Mouse (Mus musculus) midbrain, postnatal 0 days (tissue): ENCODE data around the gene Lcorl. TPM values are rescaled to one million over a fixed set of nuclear protein-coding genes. Genes with fewer than 3 reads are reported as not detected.

Source experiments
- ATAC-seq: fragments of 200-750 bp; cut with Nextera tagmentation; 2 replicates; pipeline ENCODE4 v1.8.0; 2017; ENCODE audit warnings: moderate number of reproducible peaks, mild to moderate bottlenecking, moderate TSS enrichment, moderate library complexity; ENCODE audit not compliant: low FRiP score
- DNase-seq: peaks from one replicate; pipeline ENCODE4 v3.0.0-alpha.2; 2015; ENCODE audit warnings: low spot score
- H3K27ac ChIP-seq: fragments of 300-500 bp; sonication (generic); 2 replicates; pipeline ENCODE4 v1.5.1; 2014; ENCODE audit warnings: low read depth, mild to moderate bottlenecking, low read length, mixed read lengths
- H3K27me3 ChIP-seq: fragments of 300-500 bp; sonication (generic); 2 replicates; pipeline ENCODE4 v1.6.1; 2014; ENCODE audit warnings: low read length, control low read depth, mixed read lengths; ENCODE audit not compliant: insufficient read depth
- H3K36me3 ChIP-seq: fragments of 300-500 bp; sonication (generic); 2 replicates; pipeline ENCODE4 v1.6.1; 2014; ENCODE audit warnings: low read length, control low read depth, mixed read lengths; ENCODE audit not compliant: insufficient read depth
- H3K4me1 ChIP-seq: fragments of 300-500 bp; sonication (generic); 2 replicates; pipeline ENCODE4 v1.6.1; 2014; ENCODE audit warnings: mild to moderate bottlenecking, control low read depth, antibody characterized with exemption, low read length, mixed read lengths; ENCODE audit not compliant: insufficient read depth
- H3K4me2 ChIP-seq: fragments of 300-500 bp; sonication (generic); 2 replicates; pipeline ENCODE4 v1.6.1; 2014; ENCODE audit warnings: low read depth, mild to moderate bottlenecking, low read length, mixed read lengths; ENCODE audit not compliant: poor library complexity, severe bottlenecking
- H3K4me3 ChIP-seq: fragments of 300-500 bp; sonication (generic); 2 replicates; pipeline ENCODE4 v1.5.1; 2014; ENCODE audit warnings: low read depth, mild to moderate bottlenecking, low read length, moderate library complexity
- H3K9ac ChIP-seq: fragments of 300-500 bp; sonication (generic); replicated peaks from 2 replicates; pipeline ENCODE4 v1.6.1; 2014; ENCODE audit warnings: mild to moderate bottlenecking, low read length, moderate library complexity, mixed read lengths; ENCODE audit not compliant: poor library complexity, severe bottlenecking
- H3K9me3 ChIP-seq: fragments of 300-500 bp; sonication (generic); 2 replicates; pipeline ENCODE4 v1.6.1; 2016; ENCODE audit warnings: low read length, control low read depth
- CTCF ChIP-seq: IDR thresholded peaks from 2 replicates; pipeline ENCODE4 v1.5.1; 2016; ENCODE audit warnings: antibody characterized with exemption, mild to moderate bottlenecking
- WGBS: fragments of 180-500 bp; shearing (Covaris S2); extraction: QIAGEN DNeasy Blood & Tissue Kit; methylation state at CpG from one replicate; pipeline ENCODE4 v1.1.7; 2014; 5-methylcytosine and 5-hydroxymethylcytosine counted together
- polyA plus RNA-seq: library from polyadenylated mRNA; unstranded; fragments of >200 nt; fragmentation: Nextera tagmentation; extraction: Ambion mirVana; gene quantifications from 2 replicates; pipeline ENCODE4 v1.2.1, GENCODE M21; 2015
- total RNA-seq: library from RNA; depleted of rRNA; stranded (reverse); fragments of >200 nt; gene quantifications from 2 replicates; pipeline ENCODE4 v1.2.3, GENCODE M21; 2014; rRNA removed

Lcorl gene
- total RNA-seq (43.2 and 110 TPM in 2 replicates), polyA plus RNA-seq (48.5 and 65.2 TPM in 2 replicates)

DNA sequence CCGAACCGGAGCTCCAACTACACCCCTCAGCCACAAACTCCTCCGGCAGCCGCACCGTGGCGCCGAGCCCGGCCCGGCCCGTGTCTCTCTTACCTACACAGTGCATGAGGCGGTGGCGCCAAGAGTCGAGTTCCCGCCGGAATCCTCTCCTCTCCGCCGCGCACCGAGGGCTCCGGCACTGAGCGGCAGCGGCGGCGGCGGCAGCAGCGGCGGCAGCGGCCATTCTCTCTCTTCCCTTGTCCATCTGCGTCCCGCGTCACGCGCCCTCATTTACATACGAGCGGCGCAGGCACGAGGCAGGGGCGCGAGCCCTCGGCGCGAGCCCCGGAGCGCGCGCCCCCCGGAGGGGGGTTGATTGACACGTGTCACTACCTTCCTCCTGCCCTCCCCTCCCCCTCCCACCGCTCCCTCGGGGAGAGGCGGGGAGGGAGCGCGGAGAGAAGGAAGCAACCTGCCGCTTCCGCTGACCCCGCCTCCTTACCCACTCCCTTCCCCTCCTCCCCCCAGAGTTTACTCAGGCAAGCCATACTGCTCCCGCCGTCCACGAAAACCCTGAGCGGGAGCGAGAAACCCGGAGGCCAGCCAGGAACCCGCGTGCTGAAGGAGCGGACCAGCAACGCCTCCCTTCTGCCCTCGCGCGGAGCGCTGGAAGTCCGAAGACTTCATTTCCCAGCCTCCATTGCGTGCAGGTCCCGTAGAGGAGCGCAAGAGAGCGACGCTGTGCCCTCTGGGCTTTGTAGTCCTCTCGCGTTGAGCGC lies at the start of gene Lcorl:
Gene Lcorl (minus strand): TSS at position 362 of the 758 bp plus-strand sequence.
- H3K4me1 ChIP-seq = no peaks in the 10 kb centered on the region
- H3K27ac ChIP-seq = peak within 1 kb of the TSS; percentile 97
- DNase-seq (peak; percentile 98), ATAC-seq (peak; percentile 96)
- peak; percentile 65 for TF ChIP-seq CTCF
- under 1% methylated on average over 62 of the region's 79 CpGs for WGBS
- H3K9me3 ChIP-seq = no peaks in the 10 kb centered on the region
- peak within 1 kb of the TSS; percentile 77 for H3K4me3 ChIP-seq
- peak within 1 kb of the TSS; percentile 86 for H3K9ac ChIP-seq
- H3K36me3 ChIP-seq = no peaks in the 10 kb centered on the region
- H3K27me3 ChIP-seq = no peaks in the 10 kb centered on the region
- H3K4me2 ChIP-seq = peak within 1 kb of the TSS; percentile 81

- no peak overlapping the region for H3K4me3 ChIP-seq
- no peak overlapping the region for H3K4me2 ChIP-seq
- 98% methylated on average over 2 of the region's 2 CpGs for WGBS
- H3K27ac ChIP-seq = no peak overlapping the region
- no peaks in the 10 kb centered on the region for H3K36me3 ChIP-seq
- no peak overlapping the region for H3K9ac ChIP-seq
- H3K4me1 ChIP-seq = no peaks in the 10 kb centered on the region
- no peaks in the 10 kb centered on the region for H3K27me3 ChIP-seq
- TF ChIP-seq CTCF = no peak
- ATAC-seq (no peak), DNase-seq (no peak)
- no peaks in the 10 kb centered on the region for H3K9me3 ChIP-seq
These were observed 47.3 kb upstream of the Lcorl start for GRCm38 (mm10) chr5:45904683-45905082.

GRCm38 (mm10) chr5:45903246-45903645 lies 45.8 kb upstream of the Lcorl start:
- no peak for TF ChIP-seq CTCF
- no peak for ATAC-seq
- no peak overlapping the region for H3K27ac ChIP-seq
- H3K27me3 ChIP-seq = no peaks in the 10 kb centered on the region
- WGBS = 61% methylated on average over 3 of the region's 3 CpGs
- no peak overlapping the region for H3K4me2 ChIP-seq
- no peaks in the 10 kb centered on the region for H3K36me3 ChIP-seq
- H3K4me3 ChIP-seq = no peak overlapping the region
- H3K9ac ChIP-seq = no peak overlapping the region
- no peaks in the 10 kb centered on the region for H3K4me1 ChIP-seq
- H3K9me3 ChIP-seq = no peaks in the 10 kb centered on the region
- no peak for DNase-seq

DNA sequence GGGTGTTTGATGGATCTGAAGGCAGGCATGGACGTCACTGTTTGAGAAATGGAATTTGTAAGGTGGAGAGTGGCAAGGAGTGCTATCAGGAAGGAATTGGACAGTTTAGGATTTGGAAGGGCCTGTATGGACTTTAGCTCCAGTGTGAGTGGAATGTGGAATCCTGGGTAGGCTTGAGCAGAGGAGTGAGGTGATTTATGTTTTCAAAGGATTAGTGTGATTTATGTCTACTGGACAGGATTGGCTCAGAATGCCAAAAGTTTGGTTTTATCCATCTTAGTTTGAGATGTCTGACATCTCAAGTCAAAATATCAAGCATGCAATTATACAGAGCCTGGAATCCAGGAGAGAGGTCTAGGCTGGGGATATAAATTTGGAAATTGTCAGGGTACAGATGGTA lies 37.9 kb upstream of the Lcorl start:
- Histone ChIP-seq H3K9ac (no peak overlapping the region), H3K4me3 (no peak overlapping the region), H3K9me3 (no peaks in the 10 kb centered on the region), H3K4me1 (no peaks in the 10 kb centered on the region), H3K27me3 (no peaks in the 10 kb centered on the region), H3K36me3 (no peaks in the 10 kb centered on the region), H3K27ac (no peak overlapping the region), H3K4me2 (no peak overlapping the region)
- WGBS = 78% methylated on average over 1 of the region's 1 CpGs
- ATAC-seq (no peak), DNase-seq (no peak)
- no peak for TF ChIP-seq CTCF

DNA sequence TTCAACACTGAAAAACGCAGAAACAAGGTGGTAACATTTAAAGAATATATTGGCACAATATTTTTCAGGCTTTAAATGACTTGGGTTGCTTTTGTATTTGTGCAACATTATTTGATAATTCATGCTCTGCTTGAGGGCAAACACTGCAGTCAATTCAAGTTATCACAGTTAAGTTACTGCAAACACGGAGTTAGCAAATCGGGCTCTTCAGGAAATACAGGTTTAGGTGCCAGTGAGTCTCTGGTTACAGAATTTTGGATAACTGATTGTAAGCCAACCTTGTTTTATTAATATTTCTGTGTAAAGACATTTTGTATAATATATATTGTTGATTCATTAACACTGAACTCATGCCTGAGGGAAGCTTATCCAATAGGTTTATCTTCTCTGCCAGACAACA lies 36.3 kb upstream of the Lcorl start:
- no peaks in the 10 kb centered on the region for H3K9me3 ChIP-seq
- no peaks in the 10 kb centered on the region for H3K27me3 ChIP-seq
- H3K27ac ChIP-seq = no peak overlapping the region
- TF ChIP-seq CTCF = no peak
- no peak for DNase-seq
- ATAC-seq = no peak
- no peak overlapping the region for H3K4me2 ChIP-seq
- no peaks in the 10 kb centered on the region for H3K4me1 ChIP-seq
- no peak overlapping the region for H3K4me3 ChIP-seq
- WGBS = 71% methylated on average over 3 of the region's 3 CpGs
- H3K9ac ChIP-seq = no peak overlapping the region
- H3K36me3 ChIP-seq = no peaks in the 10 kb centered on the region

GRCm38 (mm10) chr5:45876328-45876727 lies 18.9 kb upstream of the Lcorl start:
- WGBS = 93% methylated on average over 1 of the region's 1 CpGs
- TF ChIP-seq CTCF = no peak

More at GRCm38 (mm10) chr5:45876328-45876727, 18.9 kb upstream of the Lcorl start:
- DNase-seq (no peak), ATAC-seq (no peak)
- H3K9ac ChIP-seq = no peak overlapping the region
- no peak overlapping the region for H3K27ac ChIP-seq
- no peaks in the 10 kb centered on the region for H3K9me3 ChIP-seq
- H3K4me2 ChIP-seq = no peak overlapping the region
- no peaks in the 10 kb centered on the region for H3K36me3 ChIP-seq
- H3K4me3 ChIP-seq = no peak overlapping the region
- H3K27me3 ChIP-seq = no peaks in the 10 kb centered on the region
- H3K4me1 ChIP-seq = no peaks in the 10 kb centered on the region
